Mouse (Mus musculus): ENCODE measurements around the gene Dab2ip. TPM values are rescaled to one million over a fixed set of nuclear protein-coding genes. Genes with fewer than 3 reads are reported as not detected.
A peak's percentile ranks its signal among the peaks of the same experiment; 100 is the strongest.

Gene Dab2ip
- polyA plus RNA-seq, 1 experiment = 28.5 TPM

GRCm38 (mm10) chr2:35735001-35735400, 176.9 kb downstream of the Dab2ip start:
- H3K36me3 ChIP-seq (ENCODE audit: control insufficient read depth, insufficient read depth, low read length) = no peaks in the 10 kb centered on the region
- H3K4me1 ChIP-seq (ENCODE audit: control insufficient read depth, insufficient read depth, low read length) = no peaks in the 10 kb centered on the region; the same call in 1 of the 2 replicates
- H3K4me3 ChIP-seq (ENCODE audit: control insufficient read depth, low read depth, low read length) = no peak overlapping the region
- no peak for TF ChIP-seq POLR2A (IDR thresholded peaks at IDR 0.05; ENCODE audit: control insufficient read depth, low read depth, low read length)
- peak; percentile 53; the same call in 1 of the 2 replicates for TF ChIP-seq CTCF (IDR thresholded peaks at IDR 0.05; ENCODE audit: control insufficient read depth, insufficient read depth, insufficient replicate concordance, low read depth, low read length)
- H3K27me3 ChIP-seq (ENCODE audit: control insufficient read depth, insufficient read depth, low read length) = no peaks in the 10 kb centered on the region
- H3K27ac ChIP-seq (ENCODE audit: control insufficient read depth, insufficient read depth, low read depth, low read length) = no peak overlapping the region

- no peaks in the 10 kb centered on the region; the same call in 1 of the 2 replicates for H3K4me1 ChIP-seq (ENCODE audit: control insufficient read depth, insufficient read depth, low read length)
- H3K27ac ChIP-seq (ENCODE audit: control insufficient read depth, insufficient read depth, low read depth, low read length) = no peak overlapping the region
- H3K4me3 ChIP-seq (ENCODE audit: control insufficient read depth, low read depth, low read length) = no peak overlapping the region
- H3K27me3 ChIP-seq (ENCODE audit: control insufficient read depth, insufficient read depth, low read length) = no peaks in the 10 kb centered on the region
- H3K36me3 ChIP-seq (ENCODE audit: control insufficient read depth, insufficient read depth, low read length) = no peaks in the 10 kb centered on the region
- TF ChIP-seq POLR2A (IDR thresholded peaks at IDR 0.05; ENCODE audit: control insufficient read depth, low read depth, low read length) = no peak
- TF ChIP-seq CTCF (IDR thresholded peaks at IDR 0.05; ENCODE audit: control insufficient read depth, insufficient read depth, insufficient replicate concordance, low read depth, low read length) = no peak
These were observed 178.0 kb downstream of the Dab2ip start for GRCm38 (mm10) chr2:35736061-35736460.

GRCm38 (mm10) chr2:35737467-35738027, 179.5 kb downstream of the Dab2ip start:
- Histone ChIP-seq H3K36me3 (ENCODE audit: control insufficient read depth, insufficient read depth, low read length) (no peaks in the 10 kb centered on the region), H3K4me3 (ENCODE audit: control insufficient read depth, low read depth, low read length) (no peak overlapping the region), H3K27me3 (ENCODE audit: control insufficient read depth, insufficient read depth, low read length) (no peaks in the 10 kb centered on the region), H3K27ac (ENCODE audit: control insufficient read depth, insufficient read depth, low read depth, low read length) (no peak overlapping the region), H3K4me1 (ENCODE audit: control insufficient read depth, insufficient read depth, low read length) (no peaks in the 10 kb centered on the region; the same call in 1 of the 2 replicates)
- no peak for TF ChIP-seq CTCF (IDR thresholded peaks at IDR 0.05; ENCODE audit: control insufficient read depth, insufficient read depth, insufficient replicate concordance, low read depth, low read length)
- TF ChIP-seq POLR2A (IDR thresholded peaks at IDR 0.05; ENCODE audit: control insufficient read depth, low read depth, low read length) = no peak

DNA sequence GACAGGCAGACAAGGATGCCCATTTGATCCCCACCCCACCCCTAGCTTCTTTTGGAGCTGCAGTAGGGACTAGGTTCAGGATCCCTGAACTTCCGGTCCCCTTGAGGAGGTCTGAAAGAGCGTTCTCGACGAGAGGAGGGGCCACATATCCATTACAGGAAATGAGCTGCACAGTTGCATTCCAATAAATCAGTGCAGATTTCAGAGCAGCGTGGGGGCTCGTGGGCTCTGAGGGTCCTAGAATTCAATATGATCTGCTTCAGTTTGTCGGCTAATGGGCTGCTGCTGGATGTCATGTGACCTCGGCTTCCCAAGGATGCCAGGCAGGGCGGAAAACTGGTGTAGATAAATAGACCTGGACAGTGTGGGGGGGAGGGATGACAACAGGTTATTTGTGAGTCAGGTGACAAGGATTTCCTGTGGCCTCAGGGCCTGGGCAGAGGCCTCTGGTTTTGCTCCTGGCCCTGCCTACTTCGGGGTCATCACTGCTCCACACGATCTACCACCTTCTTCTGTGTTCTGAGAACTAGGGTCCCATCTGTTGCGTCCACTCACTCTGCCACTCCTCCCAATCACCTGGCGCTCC, 181.7 kb downstream of the Dab2ip start:
- Histone ChIP-seq H3K27ac (ENCODE audit: control insufficient read depth, insufficient read depth, low read depth, low read length) (no peak overlapping the region), H3K4me1 (ENCODE audit: control insufficient read depth, insufficient read depth, low read length) (no peaks in the 10 kb centered on the region; the same call in 1 of the 2 replicates), H3K27me3 (ENCODE audit: control insufficient read depth, insufficient read depth, low read length) (no peaks in the 10 kb centered on the region), H3K36me3 (ENCODE audit: control insufficient read depth, insufficient read depth, low read length) (no peaks in the 10 kb centered on the region), H3K4me3 (ENCODE audit: control insufficient read depth, low read depth, low read length) (no peak overlapping the region)
- TF ChIP-seq POLR2A (IDR thresholded peaks at IDR 0.05; ENCODE audit: control insufficient read depth, low read depth, low read length) (no peak), CTCF (IDR thresholded peaks at IDR 0.05; ENCODE audit: control insufficient read depth, insufficient read depth, insufficient replicate concordance, low read depth, low read length) (no peak)

DNA sequence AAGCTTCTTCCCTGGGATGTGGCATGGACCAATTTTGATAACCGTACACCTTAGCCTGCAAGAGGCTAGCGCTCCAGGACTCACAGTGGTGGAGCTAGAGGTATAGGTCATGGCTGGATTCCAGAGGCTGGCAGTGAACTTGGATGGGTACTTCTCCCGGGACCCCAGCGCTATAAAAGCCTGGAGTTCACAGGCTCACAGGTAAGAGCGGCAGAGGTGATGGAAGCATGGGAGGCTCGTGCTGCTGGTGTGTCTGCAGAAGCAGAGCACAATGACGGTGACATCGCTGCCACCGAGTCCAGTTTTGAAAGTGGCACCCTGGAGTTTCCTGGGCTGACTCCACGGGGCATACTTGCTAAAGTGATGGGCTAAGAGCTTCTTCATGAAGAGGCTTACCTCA, 187.8 kb downstream of the Dab2ip start:
- Histone ChIP-seq H3K4me3 (ENCODE audit: control insufficient read depth, low read depth, low read length) (no peak overlapping the region), H3K27me3 (ENCODE audit: control insufficient read depth, insufficient read depth, low read length) (no peaks in the 10 kb centered on the region), H3K36me3 (ENCODE audit: control insufficient read depth, insufficient read depth, low read length) (no peaks in the 10 kb centered on the region), H3K27ac (ENCODE audit: control insufficient read depth, insufficient read depth, low read depth, low read length) (no peak overlapping the region), H3K4me1 (ENCODE audit: control insufficient read depth, insufficient read depth, low read length) (no peaks in the 10 kb centered on the region)
- TF ChIP-seq CTCF (IDR thresholded peaks at IDR 0.05; ENCODE audit: control insufficient read depth, insufficient read depth, insufficient replicate concordance, low read depth, low read length) = no peak
- no peak for TF ChIP-seq POLR2A (IDR thresholded peaks at IDR 0.05; ENCODE audit: control insufficient read depth, low read depth, low read length)

DNA sequence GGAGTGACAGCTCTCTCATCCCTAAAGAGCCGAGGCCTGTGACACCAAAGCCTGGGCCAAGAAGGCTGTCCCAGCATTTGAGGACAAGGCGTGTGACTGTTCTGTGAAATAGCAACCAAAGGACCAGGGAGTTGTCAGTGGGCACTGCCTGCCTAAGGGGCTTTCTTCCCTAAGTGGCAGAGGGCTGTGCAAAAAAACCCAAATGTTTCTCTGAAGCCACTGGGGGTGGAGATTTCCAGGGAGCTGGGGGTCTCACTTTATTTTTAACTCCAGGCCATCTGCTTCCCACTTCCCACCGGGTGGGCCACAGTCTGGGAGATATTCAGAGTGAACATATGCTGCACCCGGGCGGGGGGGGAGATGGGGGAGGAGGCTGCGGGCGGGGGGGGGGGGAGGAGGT, 188.6 kb downstream of the Dab2ip start:
- H3K27me3 ChIP-seq (ENCODE audit: control insufficient read depth, insufficient read depth, low read length) = no peaks in the 10 kb centered on the region
- no peaks in the 10 kb centered on the region for H3K36me3 ChIP-seq (ENCODE audit: control insufficient read depth, insufficient read depth, low read length)
- TF ChIP-seq POLR2A (IDR thresholded peaks at IDR 0.05; ENCODE audit: control insufficient read depth, low read depth, low read length) = no peak
- no peak for TF ChIP-seq CTCF (IDR thresholded peaks at IDR 0.05; ENCODE audit: control insufficient read depth, insufficient read depth, insufficient replicate concordance, low read depth, low read length)
- no peaks in the 10 kb centered on the region for H3K4me1 ChIP-seq (ENCODE audit: control insufficient read depth, insufficient read depth, low read length)
- H3K27ac ChIP-seq (ENCODE audit: control insufficient read depth, insufficient read depth, low read depth, low read length) = no peak overlapping the region
- H3K4me3 ChIP-seq (ENCODE audit: control insufficient read depth, low read depth, low read length) = no peak overlapping the region

- H3K4me1 ChIP-seq (ENCODE audit: control insufficient read depth, insufficient read depth, low read length) = no peaks in the 10 kb centered on the region
- no peaks in the 10 kb centered on the region for H3K36me3 ChIP-seq (ENCODE audit: control insufficient read depth, insufficient read depth, low read length)
- H3K27ac ChIP-seq (ENCODE audit: control insufficient read depth, insufficient read depth, low read depth, low read length) = no peak overlapping the region
- H3K27me3 ChIP-seq (ENCODE audit: control insufficient read depth, insufficient read depth, low read length) = no peaks in the 10 kb centered on the region
- H3K4me3 ChIP-seq (ENCODE audit: control insufficient read depth, low read depth, low read length) = no peak overlapping the region
- TF ChIP-seq POLR2A (IDR thresholded peaks at IDR 0.05; ENCODE audit: control insufficient read depth, low read depth, low read length) (no peak), CTCF (IDR thresholded peaks at IDR 0.05; ENCODE audit: control insufficient read depth, insufficient read depth, insufficient replicate concordance, low read depth, low read length) (no peak)
These were observed 189.4 kb downstream of the Dab2ip start for GRCm38 (mm10) chr2:35747371-35748035.

Measured in testis, adult 2 months (tissue).